Mouse (Mus musculus) stomach, embryonic 16.5 days (tissue): ENCODE results near the gene Gm10974. TPM values are rescaled to one million over a fixed set of nuclear protein-coding genes. Genes with fewer than 3 reads are reported as not detected.
A peak's percentile ranks its signal among the peaks of the same experiment; 100 is the strongest.

Experiments
- ATAC-seq: fragments of 200-750 bp; cut with Nextera tagmentation; 2 replicates; pipeline ENCODE4 v1.8.0; 2017; ENCODE audit warnings: moderate number of reproducible peaks, moderate TSS enrichment; ENCODE audit not compliant: insufficient read depth, low FRiP score
- H3K27ac ChIP-seq: fragments of 300-500 bp; sonication (generic); 2 replicates; pipeline ENCODE4 v1.5.1; 2014; ENCODE audit warnings: low read length
- H3K27me3 ChIP-seq: fragments of 300-500 bp; sonication (generic); 2 replicates; pipeline ENCODE4 v1.6.1; 2014; ENCODE audit warnings: low read length, control low read depth, mixed read lengths; ENCODE audit not compliant: control insufficient read depth, insufficient read depth
- H3K36me3 ChIP-seq: fragments of 300-500 bp; sonication (generic); 2 replicates; pipeline ENCODE4 v1.6.1; 2014; ENCODE audit warnings: low read length; ENCODE audit not compliant: control insufficient read depth, insufficient read depth
- H3K4me1 ChIP-seq: fragments of 300-500 bp; sonication (generic); 2 replicates; pipeline ENCODE4 v1.6.1; 2014; ENCODE audit warnings: low read length, control low read depth, mixed read lengths; ENCODE audit not compliant: control insufficient read depth, insufficient read depth
- H3K4me2 ChIP-seq: fragments of 300-500 bp; sonication (generic); 2 replicates; pipeline ENCODE4 v1.6.1; 2014; ENCODE audit warnings: low read depth, low read length, mixed read lengths
- H3K4me3 ChIP-seq: fragments of 300-500 bp; sonication (generic); replicated peaks from 2 replicates; pipeline ENCODE4 v1.5.1; 2014; ENCODE audit warnings: mild to moderate bottlenecking, low read length
- H3K9ac ChIP-seq: fragments of 300-500 bp; sonication (generic); 2 replicates; pipeline ENCODE4 v1.6.1; 2014; ENCODE audit warnings: low read length
- H3K9me3 ChIP-seq: fragments of 300-500 bp; sonication (generic); replicated peaks from 2 replicates; pipeline ENCODE4 v1.6.1; 2016; ENCODE audit warnings: low read length, control low read depth; ENCODE audit not compliant: control insufficient read depth
- WGBS: fragments of 180-500 bp; shearing (Covaris S2); extraction: QIAGEN DNeasy Blood & Tissue Kit; methylation state at CpG from one replicate; pipeline ENCODE4 v1.1.7; 2014; 5-methylcytosine and 5-hydroxymethylcytosine counted together
- microRNA-seq: library from miRNA; unstranded; fragments of <30 nt; microRNA quantifications from one replicate; pipeline ENCODE4, GENCODE M21; 2016
- polyA plus RNA-seq: library from polyadenylated mRNA; unstranded; fragments of >200 nt; fragmentation: Nextera tagmentation; extraction: Ambion mirVana; gene quantifications from 2 replicates; pipeline ENCODE4 v1.2.1, GENCODE M21; 2015

The Gm10974 gene
- polyA plus RNA-seq, 1 experiment from 2014 or later = not detected

GRCm38 (mm10) chr7:66434453-66434935 is 68.8 kb downstream of the Gm10974 start:
- H3K4me2 ChIP-seq = no peak overlapping the region
- H3K4me3 ChIP-seq = no peak overlapping the region
- WGBS = 30% methylated on average over 10 of the region's 10 CpGs
- H3K9me3 ChIP-seq = no peaks in the 10 kb centered on the region
- H3K4me1 ChIP-seq = no peaks in the 10 kb centered on the region; the same call in 1 of the 2 replicates
- H3K36me3 ChIP-seq = no peaks in the 10 kb centered on the region
- no peak overlapping the region for H3K27ac ChIP-seq
- no peak overlapping the region for H3K9ac ChIP-seq
- H3K27me3 ChIP-seq = no peaks in the 10 kb centered on the region
- ATAC-seq = peak; percentile 46; the same call in 1 of the 2 replicates

Small RNA genes within 50 kb of the gene (microRNA-seq; reads per million reads assigned to microRNA genes)
- not detected for gene Mir7057

Other genes with a start within 250 kb of the Gm10974 start
- gene Lrrk1, start 22.4 kb downstream of the Gm10974 start, polyA plus RNA-seq = 19.5 and 21.4 TPM in 2 replicates
- 12.9 and 14.5 TPM in 2 replicates for gene Aldh1a3, start 61.6 kb downstream of the Gm10974 start, polyA plus RNA-seq